Mouse (Mus musculus): ENCODE results near the gene Hoxb8. TPM values are rescaled to one million over a fixed set of nuclear protein-coding genes. Genes with fewer than 3 reads are reported as not detected.
A peak's percentile ranks its signal among the peaks of the same experiment; 100 is the strongest.

The Hoxb8 gene
- polyA plus RNA-seq, 2 experiments from 2014 or later: not detected

DNA sequence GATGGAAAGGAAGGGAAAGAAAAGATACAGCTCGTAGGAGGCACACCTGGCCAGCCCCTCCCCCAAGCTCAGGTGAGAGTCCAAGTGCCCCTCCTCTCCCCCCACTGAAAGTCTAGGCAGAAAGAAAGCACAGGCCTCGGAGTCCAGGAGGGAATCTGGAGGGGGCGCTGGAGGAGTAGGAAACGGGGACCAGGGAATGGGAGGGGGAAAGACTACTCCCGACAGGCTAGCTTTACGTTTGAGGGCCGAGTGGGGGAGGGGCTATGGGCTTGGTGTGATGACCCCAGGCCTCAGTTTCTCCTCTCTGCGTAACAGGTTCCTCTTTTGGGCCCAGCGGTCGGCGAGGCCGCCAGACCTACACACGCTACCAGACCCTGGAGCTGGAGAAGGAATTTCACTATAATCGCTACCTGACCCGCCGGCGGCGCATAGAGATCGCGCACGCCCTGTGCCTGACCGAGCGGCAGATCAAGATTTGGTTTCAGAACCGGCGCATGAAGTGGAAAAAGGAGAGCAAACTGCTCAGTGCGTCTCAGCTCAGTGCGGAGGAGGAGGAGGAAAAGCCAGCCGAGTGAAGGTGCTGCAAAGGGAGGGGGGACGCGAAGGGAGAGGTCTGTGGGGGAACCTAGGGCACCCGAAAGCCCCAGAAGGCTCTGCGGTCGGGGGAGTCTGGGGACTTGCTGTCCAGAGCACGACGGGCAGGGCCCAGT lies 18.8 kb downstream of the Hoxb8 start:
- no peak for ATAC-seq

DNA sequence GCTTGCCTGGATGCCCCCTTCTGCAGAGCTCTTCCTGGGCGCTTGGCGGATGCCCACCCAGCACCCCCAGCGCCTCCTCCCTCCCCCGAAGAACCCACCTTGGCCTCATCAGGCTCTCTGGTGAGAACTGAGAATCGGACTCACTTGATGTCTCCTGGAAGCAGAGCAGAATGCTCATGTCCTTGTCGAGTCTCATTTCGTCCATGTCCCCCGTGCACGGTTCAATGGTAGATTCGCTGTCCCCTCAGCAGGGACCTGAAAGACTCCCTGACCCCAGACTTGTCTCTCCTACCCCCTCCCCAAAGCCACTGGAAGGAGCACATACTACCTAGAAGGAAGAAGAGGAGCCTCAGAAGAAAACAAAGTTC lies 19.3 kb downstream of the Hoxb8 start:
- ATAC-seq: no peak

DNA sequence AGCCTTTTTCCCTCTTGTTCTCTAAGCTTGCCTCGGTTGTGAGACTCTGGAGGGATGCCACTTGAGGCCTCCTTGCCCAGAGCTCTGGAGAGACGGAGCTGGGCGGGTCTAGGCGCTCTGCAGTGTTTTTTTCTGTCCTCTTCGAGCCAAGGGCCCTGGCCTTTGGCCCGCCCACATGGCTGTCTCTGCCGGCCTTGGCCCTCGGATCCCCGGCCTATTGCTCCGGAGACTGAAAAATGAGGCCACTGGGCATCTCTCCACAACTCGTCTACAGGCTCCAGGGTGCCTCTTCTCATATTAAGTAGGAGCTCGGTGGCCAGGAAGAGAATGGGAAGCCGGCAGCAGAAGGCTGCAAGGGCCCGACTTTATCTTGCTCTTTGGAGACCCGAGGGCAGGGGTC lies 20.1 kb downstream of the Hoxb8 start:
- no peak for ATAC-seq

GRCm38 (mm10) chr11:96302381-96303150 lies 20.9 kb downstream of the Hoxb8 start:
- no peak for ATAC-seq

GRCm38 (mm10) chr11:96303151-96304099 lies 21.7 kb downstream of the Hoxb8 start, which contains the start of gene Hoxb5:
Gene Hoxb5, plus strand, starts transcription at chr11:96303336.
- peak; percentile 77 for ATAC-seq

- ATAC-seq: no peak
These were observed 22.9 kb downstream of the Hoxb8 start for GRCm38 (mm10) chr11:96304381-96305195.

DNA sequence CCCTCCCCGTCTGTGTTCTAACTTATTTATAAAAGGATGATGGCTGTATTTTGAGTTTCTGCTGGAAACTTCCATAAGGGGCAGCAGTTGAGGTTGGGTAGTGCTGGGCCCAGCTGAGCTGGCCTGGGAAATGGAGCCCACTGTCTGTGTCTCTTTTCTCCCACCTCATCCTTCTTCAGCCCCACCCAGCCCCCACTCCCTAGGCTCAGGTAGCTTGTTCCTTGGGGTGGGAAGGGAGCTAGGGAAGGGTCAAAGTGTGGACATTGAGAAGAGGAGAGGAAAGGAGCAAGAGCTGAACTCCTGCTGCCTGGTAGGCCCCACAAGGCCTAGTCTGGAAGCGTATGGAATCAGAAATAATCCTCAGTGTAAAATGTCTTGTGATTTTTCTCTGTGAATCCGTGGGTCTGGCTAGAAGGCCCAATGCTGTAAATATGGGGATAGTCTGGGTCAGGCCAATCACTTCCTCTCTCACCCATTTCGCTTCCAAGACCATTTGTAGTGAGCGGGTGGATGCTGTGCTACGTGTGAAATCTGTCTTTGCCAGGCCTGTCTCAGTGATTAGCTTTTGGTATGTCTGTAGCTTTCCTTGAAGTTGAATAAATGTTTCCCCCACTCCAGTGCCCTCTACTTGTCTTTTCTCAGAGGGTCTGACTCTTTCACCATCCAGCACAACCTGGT lies 23.9 kb downstream of the Hoxb8 start:
- ATAC-seq: no peak

GRCm38 (mm10) chr11:96306183-96306907 lies 24.6 kb downstream of the Hoxb8 start:
- no peak for ATAC-seq

- no peak for ATAC-seq
These were observed 25.2 kb downstream of the Hoxb8 start for GRCm38 (mm10) chr11:96306908-96307269.

DNA sequence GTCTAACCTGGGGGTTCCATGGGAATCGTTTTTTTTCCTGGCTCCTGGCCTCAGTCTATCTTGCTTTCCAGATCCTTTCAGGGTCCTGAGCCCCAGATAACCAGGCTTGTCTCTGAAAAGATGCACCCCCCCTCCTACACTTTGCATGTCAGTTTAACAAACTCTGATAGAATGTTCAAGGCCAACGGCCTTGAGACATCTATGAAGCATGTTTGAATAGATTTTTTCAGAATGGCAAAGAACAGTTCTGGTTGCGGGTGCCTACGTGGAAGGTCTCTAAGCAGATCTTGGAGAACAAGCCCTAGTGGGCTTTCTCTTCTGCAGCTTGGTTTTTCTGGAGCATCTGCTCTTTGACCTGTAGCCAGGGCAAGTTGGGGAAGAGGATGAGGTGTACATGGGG lies 27.1 kb downstream of the Hoxb8 start:
- no peak for ATAC-seq

DNA sequence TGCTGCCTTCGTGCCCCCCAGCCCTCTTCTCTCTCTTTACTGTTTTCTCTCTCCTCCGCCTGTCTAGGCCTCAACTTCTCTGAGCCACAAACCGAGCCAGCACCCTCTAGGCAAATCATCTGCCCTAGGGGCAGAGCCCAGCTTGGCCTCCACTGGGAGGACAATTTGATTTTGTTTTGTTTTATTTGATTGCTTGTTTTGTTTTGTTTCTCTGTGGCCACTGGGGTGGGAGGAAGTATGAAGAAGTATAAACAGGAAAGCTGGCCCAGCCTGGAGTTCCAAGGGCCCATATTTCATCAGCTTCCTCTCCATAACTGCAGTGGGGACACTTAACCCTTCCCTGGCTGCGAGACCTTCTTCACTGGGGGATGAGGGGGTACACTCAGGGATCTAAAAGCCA lies 27.6 kb downstream of the Hoxb8 start:
- ATAC-seq: no peak

DNA sequence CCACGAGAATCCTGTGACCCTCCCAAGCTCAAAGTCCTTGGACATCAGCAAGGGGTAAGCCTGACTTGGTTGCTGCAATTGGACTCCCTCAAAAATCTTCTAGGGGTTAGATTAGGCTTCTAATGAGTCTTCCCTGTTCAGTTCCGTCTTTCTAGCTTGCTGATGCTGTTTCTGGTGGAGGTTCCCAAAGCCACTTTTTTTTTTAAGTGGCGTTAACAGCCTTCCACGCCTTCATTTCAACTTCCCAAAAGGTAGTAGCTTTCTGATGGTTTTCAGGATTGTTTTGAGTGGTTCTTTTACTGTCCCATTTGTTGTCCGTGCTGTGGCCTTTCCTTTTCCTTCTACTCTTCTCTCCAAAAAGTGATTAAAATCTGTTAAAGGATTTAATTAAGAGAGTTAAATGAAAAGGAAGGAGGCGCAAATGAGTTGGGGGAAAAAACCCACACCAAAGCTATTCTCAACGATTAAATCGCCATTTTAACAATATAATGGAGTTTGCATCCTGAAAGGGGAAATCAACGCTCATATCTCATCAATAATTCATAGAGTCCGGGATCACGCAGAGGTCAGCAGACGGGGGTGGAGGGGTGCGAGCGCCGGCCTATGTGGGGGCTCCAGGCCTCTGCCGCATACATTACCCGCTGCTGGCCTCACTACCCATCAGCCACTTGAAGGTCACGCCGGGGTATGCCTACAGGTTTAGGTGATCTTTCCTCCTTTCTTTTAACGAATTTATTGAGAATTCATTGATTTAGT lies 28.7 kb downstream of the Hoxb8 start:
- no peak for ATAC-seq

GRCm38 (mm10) chr11:96311097-96311496 lies 29.4 kb downstream of the Hoxb8 start:
- peak; percentile 44 for ATAC-seq

- ATAC-seq: peak; percentile 83
These were observed 30.1 kb downstream of the Hoxb8 start for GRCm38 (mm10) chr11:96311520-96312417.

GRCm38 (mm10) chr11:96313134-96313533 lies 31.4 kb downstream of the Hoxb8 start:
- no peak for ATAC-seq

GRCm38 (mm10) chr11:96313806-96314428 lies 32.2 kb downstream of the Hoxb8 start:
- no peak for ATAC-seq

- ATAC-seq: peak; percentile 9
These were observed 33.1 kb downstream of the Hoxb8 start for GRCm38 (mm10) chr11:96314671-96315343.

- ATAC-seq: no peak
These were observed 33.6 kb downstream of the Hoxb8 start for GRCm38 (mm10) chr11:96315344-96315681.
